In the genomic region with DNA sequence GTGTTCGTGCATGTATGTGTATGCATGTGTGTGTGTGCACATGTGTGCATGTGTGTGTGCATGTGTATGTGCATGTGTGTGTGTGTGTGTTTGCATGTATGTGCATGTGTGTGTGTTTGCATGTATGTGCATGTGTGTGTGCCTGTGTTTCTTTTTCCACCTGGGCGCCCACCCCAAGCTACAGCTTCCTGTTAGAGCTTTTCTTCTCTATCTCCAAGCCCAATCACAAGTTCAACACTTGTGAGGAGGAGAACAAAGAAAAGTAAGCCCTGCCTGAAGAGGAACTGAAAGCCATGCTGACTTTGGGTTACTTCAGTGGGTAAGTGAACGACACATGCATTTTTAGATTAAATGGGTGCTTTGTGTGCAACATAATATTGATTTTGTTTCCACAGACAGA, we compare ENCODE assay signal across 15 mouse cellular contexts.
DNase-seq lines count a peak whose midpoint lies in the region.
"Had no signal": no experiment of that assay in that cellular context is flagged by ENCODE, and none has a peak within 500 bp of the region (broad histone marks: within the 10 kb centered on the region; RNA-seq: fewer than 3 reads in every experiment).

No protein-coding gene starts in this region.

- peak; percentile 79 for DNase-seq in A20 (ENCODE audit: low read depth, low spot score)
- peak; percentile 73 to 76 for DNase-seq in B cell, adult 2 months
- DNase-seq in naive thymus-derived CD4-positive, alpha-beta T cell, adult 2 months (ENCODE audit: low read depth) = peak; percentile 47
- peak; percentile 77 for DNase-seq in thymus, postnatal 0 days (ENCODE audit: low spot score)
- no peak for DNase-seq in layer of hippocampus, adult 18-20 months (ENCODE audit: low spot score in 2 of 2)
- no peak for DNase-seq in left cerebral cortex, adult 8-10 months (ENCODE audit: low spot score in 2 of 2)
- DNase-seq in gastrocnemius, adult 18-20 months (ENCODE audit: low spot score) = no peak
- DNase-seq: cerebellum, adult 9-11 months; embryo, embryonic 11 days; gastrocnemius, adult 2 months; heart, adult 18-20 months; heart, postnatal 4 days; kidney, postnatal 4 days; lung, postnatal 10 days; right cerebral cortex, postnatal 4 days had no signal

Comparison
In these comparisons a context has a peak if more than half of its experiments do, and no peak if none do; other contexts are left out.
1. DNase-seq: peak in A20 (single experiment), B cell, adult 2 months (2 of 2), naive thymus-derived CD4-positive, alpha-beta T cell, adult 2 months (single experiment) and thymus, postnatal 0 days (single experiment); none in layer of hippocampus, adult 18-20 months (0 of 2), left cerebral cortex, adult 8-10 months (0 of 2) and gastrocnemius, adult 18-20 months (single experiment).